In the genomic region with DNA sequence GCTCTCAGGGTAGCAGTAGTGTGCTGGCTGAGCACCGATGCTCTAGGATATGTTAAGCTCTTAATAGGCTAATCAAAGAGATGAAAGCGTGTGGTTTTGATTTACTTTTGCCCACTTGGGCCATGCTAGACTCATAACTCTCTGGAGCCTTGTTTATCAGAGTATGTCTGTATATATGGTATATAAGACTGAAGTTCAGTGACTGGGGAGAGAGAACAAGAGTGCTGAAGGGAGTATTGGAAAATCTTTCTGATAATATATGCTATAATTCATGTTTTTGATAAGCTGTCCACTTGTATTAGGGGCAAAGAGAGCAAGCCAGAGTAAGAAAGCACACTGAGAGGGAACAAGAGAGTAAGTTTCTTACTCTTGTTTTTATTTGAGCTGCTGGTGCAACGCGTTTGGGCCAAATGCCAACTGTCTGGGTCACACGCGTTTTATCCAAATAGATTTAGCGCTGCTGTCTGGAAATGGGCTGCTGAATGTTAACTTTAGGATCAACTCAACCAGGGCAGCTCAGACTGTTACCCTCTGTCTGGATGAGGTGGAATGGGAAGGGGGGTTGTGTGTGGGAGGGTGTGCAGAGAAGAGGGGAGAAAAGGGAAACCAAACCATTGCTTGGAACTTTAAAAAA, we compare ENCODE assay signal across 8 mouse cellular contexts. TPM values are rescaled to one million over a fixed set of nuclear protein-coding genes. Genes with fewer than 3 reads are reported as not detected.
DNase-seq lines count a peak whose midpoint lies in the region; ATAC-seq and TF ChIP-seq lines count a peak whose summit lies in the region.

No protein-coding gene starts in this region.

- TF ChIP-seq CTCF in thymus, adult 2 months (IDR thresholded peaks at IDR 0.05; ENCODE audit: borderline replicate concordance, control insufficient read depth, extremely low read depth, insufficient read depth, low read length, poor library complexity), result no peak

- TF ChIP-seq POLR2A in thymus, adult 2 months (IDR thresholded peaks at IDR 0.05; ENCODE audit: control insufficient read depth, extremely low read depth, insufficient read depth, low read length, poor library complexity), result no peak
- no peak for TF ChIP-seq POLR2A in limb, embryonic 14.5 days (IDR thresholded peaks at IDR 0.05; ENCODE audit: borderline replicate concordance, extremely low read depth, insufficient read depth, insufficient read length)

- H3K9me3 ChIP-seq in intestine, embryonic 14.5 days (ENCODE audit: control insufficient read depth, low read length), result no peaks in the 10 kb centered on the region
- no peaks in the 10 kb centered on the region for H3K9me3 ChIP-seq in limb, embryonic 14.5 days (ENCODE audit: control insufficient read depth, low read length)
- H3K9me3 ChIP-seq in midbrain, embryonic 12.5 days, result no peaks in the 10 kb centered on the region
- H3K9me3 ChIP-seq in stomach, embryonic 16.5 days (replicated peaks; ENCODE audit: control insufficient read depth, low read length), result no peaks in the 10 kb centered on the region

- WGBS in thymus, adult 2 months, result 3% methylated on average over 7 of the region's 7 CpGs
- 2% methylated on average over 7 of the region's 7 CpGs for WGBS in intestine, embryonic 14.5 days
- WGBS in limb, embryonic 14.5 days, result under 1% methylated on average over 7 of the region's 7 CpGs
- 0% methylated on average over 7 of the region's 7 CpGs for WGBS in midbrain, embryonic 12.5 days
- WGBS in stomach, embryonic 16.5 days, result under 1% methylated on average over 7 of the region's 7 CpGs

- H3K9ac ChIP-seq in intestine, embryonic 14.5 days (ENCODE audit: low read length), result peak overlapping the region; percentile 42
- H3K9ac ChIP-seq in limb, embryonic 14.5 days (ENCODE audit: low read depth, low read length, severe bottlenecking), result peak overlapping the region; percentile 48
- H3K9ac ChIP-seq in midbrain, embryonic 12.5 days (replicated peaks), result peak overlapping the region; percentile 53
- H3K9ac ChIP-seq in stomach, embryonic 16.5 days (ENCODE audit: low read length), result peak overlapping the region; percentile 46; the same call in 1 of the 2 replicates

- peak; percentile 72 for ATAC-seq in intestine, embryonic 14.5 days (replicated peaks; ENCODE audit: low FRiP score, low TSS enrichment, low read depth)
- no peak for ATAC-seq in limb, embryonic 14.5 days (ENCODE audit: low FRiP score, low read depth)
- ATAC-seq in midbrain, embryonic 12.5 days (ENCODE audit: low FRiP score, low read depth), result peak; percentile 45
- ATAC-seq in stomach, embryonic 16.5 days (ENCODE audit: insufficient read depth, low FRiP score), result peak; percentile 68; the same call in 1 of the 2 replicates

- peak overlapping the region; percentile 80 for H3K27ac ChIP-seq in thymus, adult 2 months (ENCODE audit: control insufficient read depth, insufficient read depth, low read length)
- H3K27ac ChIP-seq in intestine, embryonic 14.5 days (ENCODE audit: low read depth), result peak overlapping the region; percentile 78
- peak overlapping the region; percentile 87 for H3K27ac ChIP-seq in limb, embryonic 14.5 days (replicated peaks; ENCODE audit: low read depth, low read length)
- H3K27ac ChIP-seq in midbrain, embryonic 12.5 days (replicated peaks), result peak overlapping the region; percentile 67
- H3K27ac ChIP-seq in stomach, embryonic 16.5 days (ENCODE audit: low read length), result peak overlapping the region; percentile 40

- no peaks in the 10 kb centered on the region for H3K36me3 ChIP-seq in thymus, adult 2 months (ENCODE audit: control insufficient read depth, insufficient read depth, low read length)
- no peaks in the 10 kb centered on the region for H3K36me3 ChIP-seq in intestine, embryonic 14.5 days (ENCODE audit: control insufficient read depth, insufficient read depth, low read length)
- H3K36me3 ChIP-seq in limb, embryonic 14.5 days (ENCODE audit: control insufficient read depth, insufficient read depth, low read length), result no peaks in the 10 kb centered on the region
- H3K36me3 ChIP-seq in midbrain, embryonic 12.5 days, result no peaks in the 10 kb centered on the region
- H3K36me3 ChIP-seq in stomach, embryonic 16.5 days (ENCODE audit: control insufficient read depth, insufficient read depth, low read length), result no peaks in the 10 kb centered on the region

- H3K4me1 ChIP-seq in thymus, adult 2 months (replicated peaks; ENCODE audit: control insufficient read depth, insufficient read depth, low read length), result peaks cover 4% of the 10 kb centered on the region
- H3K4me1 ChIP-seq in intestine, embryonic 14.5 days (replicated peaks; ENCODE audit: control insufficient read depth, insufficient read depth, low read length), result no peaks in the 10 kb centered on the region
- no peaks in the 10 kb centered on the region for H3K4me1 ChIP-seq in limb, embryonic 14.5 days (ENCODE audit: control insufficient read depth, insufficient read depth, low read length)
- H3K4me1 ChIP-seq in midbrain, embryonic 12.5 days, result peaks cover 16% of the 10 kb centered on the region
- peaks cover 3% of the 10 kb centered on the region; the same call in 1 of the 2 replicates for H3K4me1 ChIP-seq in stomach, embryonic 16.5 days (ENCODE audit: control insufficient read depth, insufficient read depth, low read length)

- DNase-seq in thymus, adult 2 months, result peak; percentile 11
- no peak for DNase-seq in thymus, postnatal 10 days (ENCODE audit: low spot score in 2 of 2)
- peak; percentile 71 for DNase-seq in embryo, embryonic 10.5 days (ENCODE audit: low spot score)
- peak; percentile 17 for DNase-seq in gonadal fat pad, adult 2 months (ENCODE audit: low read depth)
- DNase-seq in intestine, embryonic 14.5 days (ENCODE audit: low spot score), result peak; percentile 79
- DNase-seq in limb, embryonic 14.5 days (ENCODE audit: low spot score), result peak; percentile 79

- H3K27me3 ChIP-seq in thymus, adult 2 months (ENCODE audit: control insufficient read depth, insufficient read depth, low read length), result no peaks in the 10 kb centered on the region
- no peaks in the 10 kb centered on the region for H3K27me3 ChIP-seq in intestine, embryonic 14.5 days (replicated peaks; ENCODE audit: control insufficient read depth, insufficient read depth, low read length)
- no peaks in the 10 kb centered on the region for H3K27me3 ChIP-seq in limb, embryonic 14.5 days (ENCODE audit: control insufficient read depth, insufficient read depth, low read length)
- no peaks in the 10 kb centered on the region for H3K27me3 ChIP-seq in midbrain, embryonic 12.5 days
- no peaks in the 10 kb centered on the region for H3K27me3 ChIP-seq in stomach, embryonic 16.5 days (ENCODE audit: control insufficient read depth, insufficient read depth, low read length)

- H3K4me2 ChIP-seq in intestine, embryonic 14.5 days (ENCODE audit: low read length), result peak overlapping the region; percentile 60
- H3K4me2 ChIP-seq in limb, embryonic 14.5 days (replicated peaks; ENCODE audit: low read depth, low read length, severe bottlenecking), result peak overlapping the region; percentile 71
- peak overlapping the region; percentile 65 for H3K4me2 ChIP-seq in midbrain, embryonic 12.5 days (replicated peaks)
- peak overlapping the region; percentile 79 for H3K4me2 ChIP-seq in stomach, embryonic 16.5 days (ENCODE audit: low read depth, low read length)

- peak overlapping the region; percentile 41 for H3K4me3 ChIP-seq in thymus, adult 2 months (ENCODE audit: control insufficient read depth, insufficient read depth, low read length)
- H3K4me3 ChIP-seq in intestine, embryonic 14.5 days (ENCODE audit: low read depth, low read length), result peak overlapping the region; percentile 35
- peak overlapping the region; percentile 49 for H3K4me3 ChIP-seq in limb, embryonic 14.5 days (replicated peaks; ENCODE audit: low read length)
- peak overlapping the region; percentile 47 for H3K4me3 ChIP-seq in midbrain, embryonic 12.5 days
- peak overlapping the region; percentile 64 for H3K4me3 ChIP-seq in stomach, embryonic 16.5 days (replicated peaks; ENCODE audit: low read length)

RNA-seq across cellular contexts. Expression of a gene that starts 0.7 kb away (rescaled TPM):
- 5.0 and 6.4 TPM in 2 replicates for polyA plus RNA-seq in thymus, adult 2 months (2012; rRNA removed)
- 2.3 and 2.6 TPM in 2 replicates for polyA plus RNA-seq in gonadal fat pad, adult 2 months (2012; rRNA removed)
- 4.4 and 4.5 TPM in 2 replicates for polyA plus RNA-seq in intestine, embryonic 14.5 days (2014; fragmentation: Nextera tagmentation; extraction: Ambion mirVana)
- polyA plus RNA-seq in limb, embryonic 14.5 days (2012; rRNA removed), result 13.8 and 16.1 TPM in 2 replicates
- polyA plus RNA-seq in limb, embryonic 14.5 days (2014; fragmentation: Nextera tagmentation; extraction: Ambion mirVana), result 5.0 and 6.2 TPM in 2 replicates
- 2.9 and 4.6 TPM in 2 replicates for polyA plus RNA-seq in midbrain, embryonic 12.5 days (2016; fragmentation: Nextera tagmentation; extraction: Ambion mirVana)
- polyA plus RNA-seq in stomach, embryonic 16.5 days (2015; fragmentation: Nextera tagmentation; extraction: Ambion mirVana), result 1.8 and 2.6 TPM in 2 replicates

RNA-seq across cellular contexts. Expression of a gene that starts 59.7 kb away (rescaled TPM):
- polyA plus RNA-seq in thymus, adult 2 months (2012; rRNA removed), result 2.7 and 2.9 TPM in 2 replicates
- polyA plus RNA-seq in gonadal fat pad, adult 2 months (2012; rRNA removed), result 2.0 and 2.7 TPM in 2 replicates
- polyA plus RNA-seq in intestine, embryonic 14.5 days (2014; fragmentation: Nextera tagmentation; extraction: Ambion mirVana), result 11.8 and 15.1 TPM in 2 replicates
- polyA plus RNA-seq in limb, embryonic 14.5 days (2012; rRNA removed), result 10.8 and 15.5 TPM in 2 replicates
- polyA plus RNA-seq in limb, embryonic 14.5 days (2014; fragmentation: Nextera tagmentation; extraction: Ambion mirVana), result 13.3 and 14.3 TPM in 2 replicates
- polyA plus RNA-seq in midbrain, embryonic 12.5 days (2016; fragmentation: Nextera tagmentation; extraction: Ambion mirVana), result 13.2 and 13.6 TPM in 2 replicates
- polyA plus RNA-seq in stomach, embryonic 16.5 days (2015; fragmentation: Nextera tagmentation; extraction: Ambion mirVana), result 13.0 and 13.1 TPM in 2 replicates

RNA-seq across cellular contexts. Expression of a gene that starts 59.9 kb away (rescaled TPM):
- 0.54 and 1.3 TPM in 2 replicates for polyA plus RNA-seq in thymus, adult 2 months (2012; rRNA removed)
- polyA plus RNA-seq in gonadal fat pad, adult 2 months (2012; rRNA removed), result 0.14 and 0.27 TPM in 2 replicates
- polyA plus RNA-seq in intestine, embryonic 14.5 days (2014; fragmentation: Nextera tagmentation; extraction: Ambion mirVana), result 53.4 and 63.7 TPM in 2 replicates
- polyA plus RNA-seq in limb, embryonic 14.5 days (2012; rRNA removed), result 12.8 and 23.4 TPM in 2 replicates
- 53.9 and 56.5 TPM in 2 replicates for polyA plus RNA-seq in limb, embryonic 14.5 days (2014; fragmentation: Nextera tagmentation; extraction: Ambion mirVana)
- polyA plus RNA-seq in midbrain, embryonic 12.5 days (2016; fragmentation: Nextera tagmentation; extraction: Ambion mirVana), result 64.0 and 68.2 TPM in 2 replicates
- 41.8 and 51.3 TPM in 2 replicates for polyA plus RNA-seq in stomach, embryonic 16.5 days (2015; fragmentation: Nextera tagmentation; extraction: Ambion mirVana)

Comparison
In these comparisons a context has a peak if more than half of its experiments do, and no peak if none do; other contexts are left out.
1. DNase-seq: peak in thymus, adult 2 months (single experiment), embryo, embryonic 10.5 days (single experiment), gonadal fat pad, adult 2 months (single experiment), intestine, embryonic 14.5 days (single experiment) and limb, embryonic 14.5 days (single experiment); none in thymus, postnatal 10 days (0 of 2).
2. Peak in every context shown above with its lines, with median percentiles within 50 percentile points of each other: H3K27ac ChIP-seq, H3K4me3 ChIP-seq, H3K4me2 ChIP-seq and H3K9ac ChIP-seq.